Mouse (Mus musculus) central nervous system, embryonic 14 days (tissue): ENCODE data around the gene Lgr4. TPM values are rescaled to one million over a fixed set of nuclear protein-coding genes. Genes with fewer than 3 reads are reported as not detected.

Source experiments
- polyA plus RNA-seq: library from polyadenylated mRNA; depleted of rRNA; stranded (reverse); fragments of >200 nt; gene quantifications from 2 replicates; pipeline ENCODE4 v1.2.3, GENCODE M21; 2012; rRNA removed

The Lgr4 gene
- 9.2 and 13.9 TPM in 2 replicates for polyA plus RNA-seq

GRCm38 (mm10) chr2:109917496-109918413, at the start of gene Lgr4:
Gene Lgr4 (plus strand): TSS chr2:109917647.

GRCm38 (mm10) chr2:109890597-109890996, 26.9 kb upstream of the Lgr4 start, which contains the start of gene Lin7c:
Gene Lin7c (plus strand): TSS chr2:109890853.

DNA sequence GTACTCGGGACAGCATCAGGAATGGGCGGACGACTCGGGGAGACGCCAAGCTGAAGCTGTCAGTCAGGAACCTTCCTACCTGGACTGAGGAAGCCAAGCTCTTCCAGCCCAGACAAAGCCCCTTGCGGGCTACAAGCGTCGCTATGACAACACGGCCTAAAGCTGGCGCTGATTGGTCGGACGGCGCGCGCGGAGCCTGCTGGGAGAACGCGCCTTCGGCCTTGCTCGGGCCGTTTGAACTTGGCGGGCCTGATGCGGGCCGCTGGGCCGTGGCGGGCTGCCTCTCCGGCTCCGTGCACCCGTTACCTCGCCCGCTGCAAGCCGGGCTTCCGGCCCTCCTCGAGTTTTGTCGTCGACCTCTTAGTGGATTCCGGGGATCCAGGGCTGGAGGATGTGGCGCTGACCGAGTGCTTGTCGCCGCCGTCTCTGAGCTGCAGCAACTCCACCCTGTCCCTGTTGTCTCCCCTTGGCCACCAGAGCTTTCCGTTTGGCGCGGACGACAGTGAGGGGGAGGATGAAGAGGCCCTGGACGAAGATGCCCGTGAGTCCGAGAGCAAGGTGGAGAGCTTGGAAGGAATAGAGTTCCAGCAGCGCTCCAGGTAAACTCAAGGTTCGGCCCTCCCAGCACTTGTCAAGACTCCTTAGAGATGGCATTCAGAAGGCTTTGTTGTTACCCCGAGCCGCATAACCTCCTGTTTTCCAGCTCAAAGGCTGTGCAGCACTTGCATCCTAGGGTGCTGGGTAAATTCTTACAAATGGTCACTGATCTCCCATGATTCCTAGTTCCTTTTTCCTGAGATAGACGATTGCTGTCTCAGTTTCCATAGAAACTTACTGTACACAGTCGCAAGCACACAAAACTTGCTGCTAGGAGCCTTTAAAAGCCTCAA, 100.4 kb downstream of the Lgr4 start, which contains the start of gene Ccdc34:
TSS of gene Ccdc34 (plus strand) at position 202 of the 890 bp plus-strand sequence.

Other genes starting within 250 kb of the Lgr4 start
- 1.5 and 2.4 TPM in 2 replicates for gene Bdnf, start 242.9 kb upstream of the Lgr4 start, polyA plus RNA-seq
- gene Lin7c, start 26.8 kb upstream of the Lgr4 start, polyA plus RNA-seq, result 54.5 and 58.7 TPM in 2 replicates
- 34.5 and 40.1 TPM in 2 replicates for gene Ccdc34, start 100.2 kb downstream of the Lgr4 start, polyA plus RNA-seq